Mouse (Mus musculus) lung, embryonic 16.5 days (tissue): ENCODE measurements around the gene Ankle1. TPM values are rescaled to one million over a fixed set of nuclear protein-coding genes. Genes with fewer than 3 reads are reported as not detected.

Experiments
- ATAC-seq: fragments of 200-750 bp; cut with Nextera tagmentation; 2 replicates; pipeline ENCODE4 v1.8.0; 2017; ENCODE audit warnings: low read depth, mild to moderate bottlenecking, moderate library complexity
- H3K27ac ChIP-seq: fragments of 300-500 bp; sonication (generic); 2 replicates; pipeline ENCODE4 v1.5.1; 2014; ENCODE audit warnings: mild to moderate bottlenecking, control low read depth, low read length
- H3K27me3 ChIP-seq: fragments of 300-500 bp; sonication (generic); 2 replicates; pipeline ENCODE4 v1.6.1; 2014; ENCODE audit warnings: low read depth, low read length, mixed read lengths; ENCODE audit not compliant: control insufficient read depth, insufficient read depth
- H3K36me3 ChIP-seq: fragments of 300-500 bp; sonication (generic); 2 replicates; pipeline ENCODE4 v1.6.1; 2014; ENCODE audit warnings: low read length; ENCODE audit not compliant: control insufficient read depth, insufficient read depth
- H3K4me1 ChIP-seq: fragments of 300-500 bp; sonication (generic); replicated peaks from 2 replicates; pipeline ENCODE4 v1.6.1; 2014; ENCODE audit warnings: low read length, mixed read lengths; ENCODE audit not compliant: control insufficient read depth, insufficient read depth
- H3K4me2 ChIP-seq: fragments of 300-500 bp; sonication (generic); 2 replicates; pipeline ENCODE4 v1.6.1; 2014; ENCODE audit warnings: low read depth, low read length, control low read depth
- H3K4me3 ChIP-seq: fragments of 300-500 bp; sonication (generic); 2 replicates; pipeline ENCODE4 v1.5.1; 2014; ENCODE audit warnings: mild to moderate bottlenecking, low read length, control low read depth
- H3K9ac ChIP-seq: fragments of 300-500 bp; sonication (generic); 2 replicates; pipeline ENCODE4 v1.6.1; 2014; ENCODE audit warnings: low read length, control low read depth
- H3K9me3 ChIP-seq: fragments of 300-500 bp; sonication (generic); 2 replicates; pipeline ENCODE4 v1.6.1; 2016; ENCODE audit warnings: low read length; ENCODE audit not compliant: control insufficient read depth
- WGBS: fragments of 180-500 bp; shearing (Covaris S2); extraction: QIAGEN DNeasy Blood & Tissue Kit; methylation state at CpG from one replicate; pipeline ENCODE4 v1.1.7; 2014; 5-methylcytosine and 5-hydroxymethylcytosine counted together
- polyA plus RNA-seq: library from polyadenylated mRNA; unstranded; fragments of >200 nt; fragmentation: Nextera tagmentation; extraction: Ambion mirVana; gene quantifications from 2 replicates; pipeline ENCODE4 v1.2.1, GENCODE M21; 2015

The Ankle1 gene
- polyA plus RNA-seq, 1 experiment from 2014 or later, result 44.9 TPM

DNA sequence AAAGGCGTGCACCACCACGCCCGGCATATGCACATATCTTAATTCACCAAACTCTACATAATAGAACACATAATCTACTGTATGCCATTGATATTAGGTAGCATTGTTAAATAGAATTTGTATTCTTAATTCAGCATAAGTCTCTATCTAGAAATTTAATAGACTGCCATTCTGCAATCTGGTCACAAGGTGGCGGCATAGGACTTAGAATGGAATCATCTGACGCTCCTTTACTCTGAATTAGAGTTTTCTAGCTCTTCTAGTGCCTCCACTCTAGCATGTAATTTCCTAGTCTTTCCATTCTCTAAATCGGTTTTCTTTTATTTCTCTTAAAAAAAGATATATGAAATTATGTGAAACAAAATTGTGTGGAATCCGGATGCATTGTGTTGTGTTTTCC is 35.6 kb downstream of the Ankle1 start:
- Histone ChIP-seq H3K27ac (no peak overlapping the region), H3K4me2 (no peak overlapping the region), H3K27me3 (no peaks in the 10 kb centered on the region), H3K9ac (no peak overlapping the region), H3K4me1 (no peaks in the 10 kb centered on the region), H3K4me3 (no peak overlapping the region), H3K9me3 (no peaks in the 10 kb centered on the region), H3K36me3 (no peaks in the 10 kb centered on the region)
- 0% methylated on average over 7 of the region's 7 CpGs for WGBS
- ATAC-seq, result no peak

DNA sequence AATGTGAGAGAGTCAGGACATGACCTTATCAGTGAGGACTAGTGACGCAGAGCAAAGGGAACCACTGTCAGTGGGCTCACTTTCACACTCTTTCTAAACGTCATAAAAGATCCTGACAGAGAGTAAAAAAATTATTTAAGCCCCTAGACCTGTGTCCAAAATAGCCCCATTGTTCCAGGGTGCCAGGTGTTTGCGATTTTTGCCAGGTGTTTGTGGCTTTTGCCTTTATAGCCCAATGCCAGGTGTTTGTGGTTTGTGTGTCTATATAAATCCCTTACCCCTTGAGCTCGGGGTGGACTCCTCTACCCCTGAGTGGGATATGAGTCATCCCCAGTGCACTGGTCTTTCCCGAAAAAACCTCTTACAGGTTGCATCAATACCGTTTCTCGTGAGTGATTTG is 39.3 kb downstream of the Ankle1 start:
- 75% methylated on average over 7 of the region's 7 CpGs for WGBS

GRCm38 (mm10) chr8:71451337-71451736 is 45.5 kb downstream of the Ankle1 start:
- WGBS, result 62% methylated on average over 4 of the region's 4 CpGs
- Histone ChIP-seq H3K9me3 (no peaks in the 10 kb centered on the region), H3K4me2 (no peak overlapping the region), H3K4me1 (no peaks in the 10 kb centered on the region), H3K9ac (no peak overlapping the region), H3K27ac (no peak overlapping the region), H3K4me3 (no peak overlapping the region), H3K27me3 (no peaks in the 10 kb centered on the region), H3K36me3 (no peaks in the 10 kb centered on the region)
- no peak for ATAC-seq

More for the DNA sequence above, 39.3 kb downstream of the Ankle1 start:
- H3K9me3 ChIP-seq, result no peaks in the 10 kb centered on the region
- H3K27me3 ChIP-seq, result no peaks in the 10 kb centered on the region
- H3K27ac ChIP-seq, result no peak overlapping the region
- no peak overlapping the region for H3K4me2 ChIP-seq
- H3K4me1 ChIP-seq, result no peaks in the 10 kb centered on the region
- H3K4me3 ChIP-seq, result no peak overlapping the region
- no peak for ATAC-seq
- no peaks in the 10 kb centered on the region for H3K36me3 ChIP-seq
- no peak overlapping the region for H3K9ac ChIP-seq

GRCm38 (mm10) chr8:71451777-71452176 is 46.0 kb downstream of the Ankle1 start:
- WGBS, result 60% methylated on average over 10 of the region's 11 CpGs

DNA sequence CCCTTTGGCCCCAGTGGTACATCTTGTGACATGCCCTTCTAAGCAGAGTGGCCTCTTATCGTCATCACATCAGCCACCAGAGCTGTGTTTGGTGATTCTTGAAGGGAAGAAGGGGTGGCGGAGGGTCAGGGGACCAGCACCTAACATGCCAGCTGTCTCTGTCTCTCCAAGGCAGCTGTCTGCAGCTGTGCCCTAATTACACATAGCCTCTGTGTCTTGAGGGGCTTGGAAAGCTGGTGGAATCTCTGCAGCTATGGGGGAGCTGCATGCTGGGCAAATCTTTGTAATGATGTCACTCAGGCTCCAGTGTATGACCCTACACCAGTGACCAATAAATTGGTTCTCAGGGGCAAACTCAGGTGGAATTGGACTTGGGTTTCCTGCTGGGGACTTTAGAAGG is 46.9 kb downstream of the Ankle1 start:
- Histone ChIP-seq H3K36me3 (no peaks in the 10 kb centered on the region; the same call in 1 of the 2 replicates), H3K9ac (no peak overlapping the region), H3K4me3 (no peak overlapping the region), H3K4me1 (no peaks in the 10 kb centered on the region; the same call in 1 of the 2 replicates), H3K27me3 (no peaks in the 10 kb centered on the region), H3K9me3 (no peaks in the 10 kb centered on the region), H3K27ac (no peak overlapping the region), H3K4me2 (no peak overlapping the region)
- no peak for ATAC-seq
- 51% methylated on average over 2 of the region's 2 CpGs for WGBS

More at GRCm38 (mm10) chr8:71451777-71452176, 46.0 kb downstream of the Ankle1 start:
- Histone ChIP-seq H3K36me3 (no peaks in the 10 kb centered on the region), H3K27ac (no peak overlapping the region), H3K9me3 (no peaks in the 10 kb centered on the region), H3K4me1 (no peaks in the 10 kb centered on the region), H3K9ac (no peak overlapping the region), H3K4me3 (no peak overlapping the region), H3K27me3 (no peaks in the 10 kb centered on the region), H3K4me2 (no peak overlapping the region)
- ATAC-seq, result no peak

GRCm38 (mm10) chr8:71454668-71455067 is 48.9 kb downstream of the Ankle1 start:
- no peak overlapping the region for H3K9ac ChIP-seq
- WGBS, result 75% methylated on average over 8 of the region's 8 CpGs
- H3K27ac ChIP-seq, result no peak overlapping the region
- peaks cover 2% of the 10 kb centered on the region; the same call in 1 of the 2 replicates for H3K36me3 ChIP-seq
- no peaks in the 10 kb centered on the region; the same call in 1 of the 2 replicates for H3K4me1 ChIP-seq
- H3K9me3 ChIP-seq, result no peaks in the 10 kb centered on the region
- ATAC-seq, result no peak
- no peak overlapping the region for H3K4me3 ChIP-seq
- no peaks in the 10 kb centered on the region for H3K27me3 ChIP-seq
- no peak overlapping the region for H3K4me2 ChIP-seq

DNA sequence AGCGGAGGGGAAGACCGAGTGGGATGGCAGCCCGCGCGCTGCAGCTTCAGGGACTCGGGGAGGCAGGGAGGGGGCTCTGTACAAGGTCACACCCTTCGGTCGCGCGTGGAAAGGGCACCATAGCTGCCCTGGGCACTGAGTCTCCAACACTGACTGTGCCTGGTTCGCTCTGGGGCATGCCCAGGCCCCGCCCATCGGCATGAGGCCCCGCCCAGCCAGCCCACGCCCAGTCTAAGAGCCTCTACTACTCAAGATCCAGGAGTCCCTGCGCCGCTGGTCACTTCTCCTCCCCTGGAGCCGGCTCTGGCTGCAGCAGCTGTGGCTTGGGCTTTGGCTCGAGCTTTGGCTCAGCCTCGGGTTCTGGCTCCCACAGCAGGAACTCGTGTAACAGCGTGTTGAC is 51.1 kb downstream of the Ankle1 start:
- no peak overlapping the region for H3K4me3 ChIP-seq
- H3K9ac ChIP-seq, result no peak overlapping the region
- H3K4me2 ChIP-seq, result no peak overlapping the region
- H3K9me3 ChIP-seq, result no peaks in the 10 kb centered on the region
- ATAC-seq, result peak; percentile 43
- H3K4me1 ChIP-seq, result no peaks in the 10 kb centered on the region; the same call in 1 of the 2 replicates
- peaks cover 9% of the 10 kb centered on the region for H3K36me3 ChIP-seq
- 44% methylated on average over 22 of the region's 22 CpGs for whole genome bisulfite sequencing
- H3K27me3 ChIP-seq, result no peaks in the 10 kb centered on the region
- H3K27ac ChIP-seq, result no peak overlapping the region

GRCm38 (mm10) chr8:71457659-71458270 is 52.0 kb downstream of the Ankle1 start:
- no peak overlapping the region for H3K9ac ChIP-seq
- H3K27ac ChIP-seq, result no peak overlapping the region
- H3K9me3 ChIP-seq, result no peaks in the 10 kb centered on the region
- H3K36me3 ChIP-seq, result peaks cover 9% of the 10 kb centered on the region
- H3K27me3 ChIP-seq, result no peaks in the 10 kb centered on the region
- ATAC-seq, result no peak
- peaks cover 6% of the 10 kb centered on the region for H3K4me1 ChIP-seq
- no peak overlapping the region for H3K4me2 ChIP-seq
- no peak overlapping the region for H3K4me3 ChIP-seq
- 79% methylated on average over 20 of the region's 20 CpGs for WGBS
